Mouse (Mus musculus) urinary bladder, adult 18-20 months (tissue): Measurements from ENCODE around the gene Gm17655.
"Not testable (repeated sequence)": the region's sequence is repeated elsewhere in the genome, so short reads cannot be mapped to it uniquely, and the experiment has no call there.

Source experiments
- DNase-seq, 2 experiments: peaks; one replicate each; pipeline ENCODE4 v3.0.0; 2022; ENCODE audit warnings: low spot score in 2 of 2, mixed read lengths in 2 of 2

The Gm17655 gene

DNA sequence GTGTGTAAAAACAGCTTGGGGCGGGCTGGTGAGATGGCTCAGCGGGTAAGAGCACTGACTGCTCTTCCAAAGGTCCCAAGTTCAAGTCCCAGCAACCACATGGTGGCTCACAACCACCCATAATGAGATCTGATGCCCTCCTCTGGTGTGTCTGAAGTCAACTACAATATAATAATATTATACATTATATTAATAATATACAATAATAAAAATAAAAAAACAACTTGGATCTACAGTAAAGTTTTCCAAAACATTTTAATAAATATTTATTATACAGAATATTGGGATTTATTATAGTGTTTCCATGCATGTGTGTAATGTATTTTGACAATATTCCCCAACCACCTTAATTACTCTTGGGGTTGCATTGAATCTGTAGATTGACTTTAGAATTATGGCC, at the start of gene Gm17655:
TSS of gene Gm17655 (minus strand) at position 101 of the 400 bp plus-strand sequence.
- not testable (repeated sequence) for DNase-seq

DNA sequence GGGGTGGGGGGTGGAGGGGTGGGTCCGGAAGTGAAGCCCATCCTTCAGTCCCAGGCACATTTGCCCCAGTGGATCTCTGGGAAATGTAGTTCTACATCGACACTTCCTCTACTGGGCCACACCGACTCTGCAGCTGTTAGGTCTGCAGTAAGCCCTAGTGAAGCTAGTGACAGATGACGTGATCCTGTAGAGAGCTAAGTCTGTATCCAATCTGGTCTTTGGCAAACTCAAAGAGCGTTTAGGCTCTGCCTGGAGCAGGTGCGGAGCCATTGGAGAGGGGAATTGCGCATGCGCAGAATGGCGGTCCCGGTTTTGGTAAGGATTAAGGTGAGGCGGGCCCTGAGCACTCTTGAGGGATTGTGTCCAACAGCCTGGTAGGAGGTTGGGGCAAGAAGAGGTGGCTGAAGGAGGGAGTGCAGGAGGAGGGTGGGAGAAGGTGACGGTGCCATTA, 37.7 kb upstream of the Gm17655 start, which contains the start of gene Zfp605:
TSS of gene Zfp605 (plus strand) at position 102 of the 451 bp plus-strand sequence.
- peak; percentile 82 for DNase-seq

DNA sequence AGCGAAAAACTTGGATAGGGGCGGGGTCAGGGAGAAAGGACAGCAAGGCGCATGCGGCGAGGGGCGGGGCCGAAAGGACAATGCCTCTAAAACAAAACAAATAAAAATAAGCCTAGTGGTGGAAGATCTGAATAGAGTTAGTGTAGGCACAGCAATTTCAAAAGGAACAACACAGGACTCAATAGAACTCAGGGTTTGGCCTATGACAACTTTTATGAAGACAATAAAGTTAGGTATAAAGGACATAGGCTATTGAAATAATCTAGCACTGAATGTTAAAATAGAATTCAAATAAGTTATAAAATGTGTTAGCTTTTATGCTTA, 36.0 kb upstream of the Gm17655 start:
- no peak for DNase-seq

DNA sequence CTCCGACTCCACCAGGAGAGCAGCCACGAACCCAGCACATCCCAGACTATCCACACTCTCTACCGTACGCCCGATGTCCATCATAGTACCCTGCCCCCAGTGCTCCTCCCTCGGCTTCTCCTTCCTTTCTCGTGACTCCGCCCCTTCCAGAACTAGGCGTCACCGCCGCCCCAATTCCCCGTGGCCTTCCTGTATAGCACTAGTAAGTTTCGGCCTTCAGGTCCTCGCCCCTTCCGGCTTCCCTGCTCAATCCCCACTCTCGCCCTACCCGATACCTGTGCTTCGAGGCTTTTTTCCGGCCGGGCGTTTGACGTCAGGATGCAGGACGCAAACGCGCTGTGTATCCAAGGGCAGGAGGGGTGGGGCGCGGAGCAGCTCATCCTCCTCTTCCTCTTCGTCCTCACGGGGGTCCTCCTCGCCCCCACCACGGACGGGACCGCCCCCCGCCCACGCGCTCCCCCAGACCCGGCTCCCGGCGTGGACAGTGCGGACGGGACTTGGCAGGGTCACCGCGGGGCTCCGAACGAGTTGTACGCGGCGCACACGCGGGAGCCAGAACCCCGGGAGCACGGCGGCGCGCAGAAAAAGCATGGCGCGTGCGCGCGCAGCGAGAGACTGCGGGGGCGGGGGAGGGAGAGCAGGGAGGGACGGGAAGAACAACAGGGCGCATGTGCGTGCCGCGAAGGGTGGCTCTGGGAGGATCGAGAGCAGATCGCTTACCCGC, 35.4 kb upstream of the Gm17655 start, which contains the start of gene Gtpbp6:
TSS of gene Gtpbp6 (minus strand) at position 617 of the 724 bp plus-strand sequence.
- peak; percentile 90 to 94 for DNase-seq

DNA sequence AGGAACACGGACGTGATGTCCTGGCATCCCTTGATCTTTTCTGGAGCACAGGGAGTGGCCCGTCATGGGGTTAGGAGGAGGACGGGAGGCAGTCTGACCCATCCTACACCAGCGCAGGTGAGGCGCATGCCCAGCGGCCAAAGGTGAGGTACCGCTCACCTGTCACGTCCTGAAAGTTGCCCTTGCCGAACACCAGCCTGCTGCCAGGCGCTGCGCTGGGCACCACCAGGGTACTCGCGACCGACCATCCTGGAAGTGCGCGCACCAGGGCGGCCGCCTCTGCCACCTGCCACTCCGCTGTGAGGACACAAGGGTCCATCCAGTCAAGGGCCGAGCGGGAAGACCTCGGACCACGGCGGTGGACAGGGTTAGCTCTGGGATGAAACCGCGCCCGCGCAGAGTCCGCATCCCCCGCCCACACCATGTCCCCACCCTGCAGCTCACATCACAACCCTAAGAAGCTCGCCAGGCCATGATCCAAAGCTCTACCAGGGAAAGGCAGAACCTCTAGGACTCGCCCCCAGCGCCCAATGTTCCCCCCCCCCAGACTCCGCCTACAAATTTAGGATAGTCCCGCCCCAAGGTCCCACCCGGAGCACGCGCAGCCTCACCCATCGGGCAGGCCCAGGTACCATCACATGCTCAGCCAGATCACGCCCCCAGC, 34.7 kb upstream of the Gm17655 start:
- DNase-seq: peak in 1 of 2 experiments; percentile 25

DNA sequence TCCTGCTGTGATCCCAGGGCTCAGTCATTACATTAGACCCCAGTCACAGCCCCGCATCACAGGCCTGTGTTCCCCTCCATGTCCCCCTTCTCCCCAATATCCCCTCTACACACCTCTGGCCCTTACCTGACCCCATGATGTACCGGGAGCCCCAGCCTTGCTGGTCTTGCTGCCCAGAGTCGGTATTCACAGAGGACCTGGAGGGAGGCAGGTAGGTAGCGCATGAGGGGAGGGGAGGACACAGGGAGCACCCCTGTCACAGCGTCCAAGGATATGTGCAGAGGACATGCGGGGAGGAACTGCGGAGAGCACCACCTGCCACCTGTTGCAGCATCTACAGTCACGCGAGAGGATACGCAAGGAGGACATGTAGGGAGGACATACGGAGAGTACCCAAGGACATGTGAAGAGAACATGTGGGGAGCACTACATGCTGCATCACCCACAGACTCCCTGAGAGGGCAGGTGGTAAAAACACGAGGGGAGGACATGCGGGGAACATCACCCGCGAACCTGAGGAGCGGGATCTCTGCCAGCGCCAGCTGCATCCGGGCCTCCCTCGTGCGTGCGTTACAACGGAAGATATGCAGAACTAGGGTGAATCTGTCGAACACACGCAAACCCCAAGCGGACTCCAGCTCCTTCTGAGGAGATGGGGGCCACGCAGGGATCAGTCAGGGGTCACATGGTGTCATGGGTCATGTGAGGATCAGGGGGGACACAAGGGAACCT, 34.0 kb upstream of the Gm17655 start:
- no peak for DNase-seq

DNA sequence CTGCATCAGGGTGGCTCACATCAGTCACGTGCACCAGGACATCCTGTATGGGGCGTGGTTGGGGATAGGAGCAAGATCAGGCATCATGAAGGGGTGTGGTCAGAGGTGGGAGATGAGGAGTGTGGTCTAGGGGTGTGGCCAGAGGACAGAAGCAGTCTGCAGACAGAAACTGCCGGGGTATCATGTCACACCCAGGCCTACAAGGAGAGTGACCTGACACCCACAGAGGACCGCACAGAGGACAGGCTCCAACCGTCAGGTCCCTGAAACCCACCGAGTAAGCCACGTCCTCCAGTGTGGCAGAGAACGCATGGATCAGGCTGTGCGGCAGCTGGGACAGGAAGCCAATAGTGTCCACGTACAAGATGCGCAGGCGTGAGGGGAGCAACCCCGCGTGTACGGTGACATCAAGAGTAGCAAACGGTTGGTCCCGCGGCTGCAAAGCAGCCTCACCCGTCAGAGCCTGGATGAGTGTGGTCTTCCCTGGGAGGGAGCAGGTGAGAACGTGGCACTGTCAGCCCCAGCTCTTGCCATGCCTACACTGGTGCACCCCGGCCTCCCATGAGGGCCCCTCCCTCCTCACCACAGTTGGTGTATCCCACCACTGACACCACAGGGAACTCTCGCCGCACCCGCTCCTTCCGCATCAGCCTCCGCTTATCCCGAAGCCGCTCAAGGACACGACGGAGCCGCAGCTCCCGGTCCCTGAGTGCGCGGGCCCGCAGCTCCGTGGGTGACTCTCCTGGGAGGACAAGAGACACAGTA, 32.5 kb upstream of the Gm17655 start:
- DNase-seq: no peak

DNA sequence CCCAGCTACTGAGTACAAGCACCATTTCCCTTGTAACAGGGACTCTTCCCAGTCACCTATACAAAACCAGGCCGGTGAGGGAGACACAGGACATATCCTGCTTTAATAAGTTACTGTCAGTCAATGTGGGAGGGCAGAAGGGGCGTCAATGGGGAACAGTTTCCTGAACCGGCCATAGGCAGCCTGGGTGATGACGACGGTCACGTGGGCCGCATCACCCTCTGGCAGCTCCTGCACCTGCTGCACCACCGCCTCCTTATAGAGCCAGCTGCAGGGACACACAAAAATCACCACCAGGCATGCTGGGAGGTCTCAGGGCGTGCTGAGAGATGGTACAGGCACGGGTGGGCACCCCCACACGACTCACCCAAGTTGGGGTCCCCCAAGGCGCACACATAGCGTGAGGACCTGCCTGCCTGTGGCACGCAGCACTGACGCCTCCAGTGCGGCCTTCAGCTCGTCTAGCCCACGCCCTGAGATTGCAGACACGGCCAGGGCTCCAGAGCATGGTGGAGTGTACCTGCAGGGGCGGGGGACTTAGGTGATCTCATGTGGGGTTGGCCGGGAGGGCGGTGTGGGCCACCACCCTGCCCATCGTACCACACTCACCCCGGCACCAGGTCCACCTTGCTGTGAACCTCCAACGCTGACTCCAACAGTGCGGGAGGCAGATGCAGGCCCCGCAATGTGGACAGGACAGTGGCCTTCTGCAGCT, 31.7 kb upstream of the Gm17655 start:
- no peak for DNase-seq

DNA sequence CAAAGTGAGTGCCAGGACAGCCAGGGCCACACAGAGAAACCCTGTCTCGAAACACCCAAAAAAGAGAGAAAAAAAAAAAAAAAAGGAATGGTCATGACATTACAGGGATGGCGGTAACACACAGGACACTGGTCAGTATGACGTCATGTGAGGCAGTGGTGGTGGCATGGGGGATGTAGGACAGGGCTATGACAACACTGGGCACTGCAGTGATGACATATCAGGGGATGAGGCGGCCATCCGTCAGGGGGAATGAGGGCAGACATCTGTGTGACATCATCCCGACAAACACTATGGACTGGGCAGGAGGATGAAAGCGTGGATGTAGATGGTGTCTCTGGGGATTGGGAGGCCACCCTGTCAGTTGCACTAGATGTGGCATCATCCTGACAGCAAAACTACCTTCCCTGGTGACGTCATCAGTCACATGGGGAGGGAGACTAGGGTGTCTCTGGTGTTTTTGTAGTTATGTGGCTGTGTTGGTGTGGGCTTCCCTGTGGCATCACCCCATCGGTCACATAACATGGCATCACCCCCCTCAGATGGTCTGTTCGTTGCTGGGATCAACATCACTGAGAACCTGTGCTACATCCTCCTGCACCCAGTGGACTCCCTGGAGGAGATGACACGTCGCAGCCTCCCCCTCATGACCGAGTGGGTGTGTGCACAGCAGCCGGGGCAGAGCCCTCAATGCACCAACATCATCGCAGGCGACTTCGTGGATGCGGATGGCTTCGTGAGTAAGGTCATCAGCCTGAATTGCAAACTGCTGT, 30.7 kb upstream of the Gm17655 start:
- no peak for DNase-seq

DNA sequence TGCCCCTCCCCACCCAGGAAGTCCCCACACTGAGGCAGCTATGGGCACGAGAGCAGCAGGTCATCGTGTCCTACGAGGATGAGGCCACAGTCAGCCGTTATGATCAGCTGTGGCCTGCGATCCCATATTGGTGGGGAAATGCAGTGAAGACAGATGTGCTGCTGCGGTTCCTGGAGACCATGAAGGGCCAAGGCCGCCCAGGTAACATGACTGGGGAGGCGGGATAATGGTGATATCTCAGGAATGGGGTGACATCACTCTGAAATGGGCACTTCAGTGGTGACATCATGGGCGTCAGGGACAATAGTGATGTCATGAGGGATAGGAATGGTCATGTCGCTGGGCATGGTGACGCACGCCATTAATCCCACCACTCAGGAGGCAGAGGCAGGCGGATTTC, 30.1 kb upstream of the Gm17655 start:
- DNase-seq: no peak

DNA sequence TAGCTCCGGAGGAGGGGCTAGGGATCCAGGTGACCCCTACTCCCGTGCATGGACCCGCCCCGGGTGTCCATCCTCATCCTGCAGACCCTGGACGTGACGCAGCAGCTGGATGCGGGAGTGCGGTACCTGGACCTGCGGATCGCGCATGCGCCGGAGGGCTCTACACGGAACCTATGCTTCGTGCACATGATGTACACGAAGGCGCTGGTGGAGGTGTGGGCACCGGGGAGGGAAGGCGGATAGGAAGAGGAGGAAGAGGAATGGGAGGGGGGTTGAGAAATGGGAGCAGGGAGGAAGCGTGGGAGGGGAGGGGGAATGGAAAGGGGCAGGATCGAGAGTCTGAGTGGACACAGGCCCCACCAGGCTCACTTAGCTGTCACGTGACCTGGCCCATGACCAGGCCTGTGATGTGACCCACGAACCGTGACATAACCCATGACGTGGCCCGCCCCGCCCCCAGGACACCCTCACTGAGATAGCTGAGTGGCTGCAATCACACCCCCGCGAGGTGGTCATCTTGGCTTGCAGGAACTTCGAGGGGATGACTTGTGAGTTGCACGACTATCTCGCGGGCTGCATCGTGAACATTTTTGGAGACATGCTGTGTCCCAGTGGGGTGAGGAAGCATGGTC, 29.5 kb upstream of the Gm17655 start:
- DNase-seq: no peak

DNA sequence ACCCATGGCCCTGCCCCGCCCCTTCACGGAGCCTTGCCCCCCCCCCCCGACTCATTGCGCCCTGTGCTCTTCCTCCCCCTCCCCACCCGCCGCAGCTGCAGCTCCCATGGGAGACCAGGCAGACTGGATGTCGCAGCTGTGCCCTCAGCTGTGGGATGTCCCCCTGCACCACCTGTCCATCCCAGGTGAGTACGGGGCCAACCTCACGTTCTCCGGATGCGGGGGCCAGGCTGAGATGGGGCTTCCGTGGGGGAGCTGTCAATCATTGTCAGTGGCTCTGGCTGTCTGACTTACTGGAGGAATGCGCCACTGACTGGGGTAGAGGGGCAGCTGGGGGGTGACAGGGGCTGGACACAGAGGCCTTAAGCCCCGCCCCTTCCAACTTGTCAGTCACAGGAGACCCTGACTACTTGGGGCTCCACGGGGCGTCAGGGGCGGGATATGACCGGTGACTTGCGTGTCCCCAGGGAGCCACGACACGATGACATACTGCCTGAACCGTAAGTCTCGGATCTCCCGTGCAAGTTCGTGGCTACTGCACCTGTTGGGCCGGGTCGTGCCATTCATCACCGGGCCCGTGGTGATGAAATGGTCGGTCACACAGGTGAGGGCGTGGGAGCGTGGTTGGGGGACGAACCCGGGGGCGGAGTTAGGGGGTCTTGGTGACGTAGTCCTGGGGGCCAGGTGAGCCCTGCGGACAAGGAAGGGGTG, 28.8 kb upstream of the Gm17655 start:
- DNase-seq: no peak

DNA sequence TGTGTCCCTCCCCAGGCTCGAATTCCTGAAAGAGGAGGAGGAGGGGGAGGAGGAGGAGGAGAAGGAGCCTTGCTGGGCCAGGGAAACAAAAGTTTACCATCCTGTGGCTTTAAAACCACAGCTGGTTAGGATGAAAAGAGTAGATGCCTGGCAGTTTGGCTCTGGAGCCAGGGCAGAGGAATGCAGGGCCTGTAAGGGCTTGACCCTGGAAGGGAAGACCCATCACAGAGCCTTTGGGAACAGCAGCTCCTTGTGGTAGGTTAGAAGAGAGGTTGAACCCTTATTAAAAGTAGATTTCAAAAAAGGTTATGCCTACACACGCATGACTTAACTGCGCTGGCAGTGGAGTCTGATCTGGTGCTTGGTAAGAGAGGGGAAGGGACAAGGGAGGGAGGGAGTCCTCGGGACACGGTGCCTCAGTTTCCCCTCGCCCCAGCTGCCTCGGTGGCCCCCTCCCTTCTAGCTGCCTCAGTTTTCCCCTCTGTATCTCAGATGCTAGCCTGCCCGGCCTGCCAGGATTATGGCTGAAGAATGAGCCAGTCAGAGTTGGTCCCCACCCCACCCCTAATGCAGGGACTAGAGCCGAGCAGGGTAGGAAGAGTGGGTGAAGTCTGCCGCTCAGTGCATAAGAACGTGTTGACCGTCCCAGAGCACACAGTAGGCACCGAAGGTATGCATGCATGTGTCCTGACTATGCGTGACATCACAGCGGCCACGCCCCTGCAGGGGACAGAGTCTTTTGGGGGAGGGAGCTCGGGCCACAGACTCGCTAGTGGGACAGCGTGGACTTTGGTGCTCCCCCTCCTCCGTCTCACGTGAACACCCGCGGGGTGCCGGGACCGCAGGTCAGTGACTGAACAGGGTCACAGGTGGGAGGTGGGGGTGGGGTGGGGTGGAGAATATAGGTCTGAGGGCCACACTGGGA, 27.6 kb upstream of the Gm17655 start, which contains the start of gene Plcxd1:
TSS of gene Plcxd1 (plus strand) at position 314 of the 925 bp plus-strand sequence.
- no peak for DNase-seq

DNA sequence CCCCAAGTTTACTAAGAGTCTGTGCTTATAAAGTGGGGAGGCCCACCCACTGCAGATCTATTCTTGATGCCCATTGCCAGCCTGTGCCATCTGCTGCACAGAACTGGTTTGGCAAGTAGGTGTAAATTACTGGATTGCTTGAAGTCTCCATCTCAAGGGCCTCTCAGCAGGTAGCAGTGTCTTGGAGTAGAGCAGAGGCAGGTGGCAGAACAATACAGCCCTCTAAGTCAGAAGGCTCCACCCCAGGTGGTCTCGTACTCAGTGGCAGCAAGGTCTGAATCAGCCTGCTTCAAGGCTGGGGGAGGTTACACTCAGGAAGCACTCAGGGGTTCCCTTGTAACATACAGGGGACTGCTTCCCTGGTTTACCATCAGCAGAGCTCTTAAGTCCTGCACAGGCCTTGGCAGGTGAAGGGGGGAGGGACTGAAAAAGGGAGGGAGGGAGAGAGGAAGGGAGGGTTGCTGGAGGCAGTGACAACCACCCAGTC, 26.7 kb upstream of the Gm17655 start:
- no peak for DNase-seq

DNA sequence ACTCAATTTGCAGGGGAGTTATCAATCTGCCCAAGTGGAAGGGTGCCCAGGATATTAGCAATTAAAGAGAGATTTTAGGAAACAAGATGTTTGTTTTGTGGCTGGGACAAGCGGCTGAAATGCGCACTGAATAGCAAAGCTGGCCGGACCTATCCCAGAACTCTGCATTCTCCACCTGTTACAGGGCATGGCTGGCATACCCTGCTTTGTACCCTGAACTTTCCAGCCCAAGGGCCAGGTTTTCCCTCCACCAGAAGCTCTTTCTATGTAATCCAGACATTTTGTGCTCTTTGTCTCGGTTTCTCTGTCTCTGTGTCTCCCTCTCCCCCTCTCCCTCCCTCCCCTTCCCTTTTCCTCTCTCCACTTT, 22.5 kb upstream of the Gm17655 start:
- DNase-seq: no peak

DNA sequence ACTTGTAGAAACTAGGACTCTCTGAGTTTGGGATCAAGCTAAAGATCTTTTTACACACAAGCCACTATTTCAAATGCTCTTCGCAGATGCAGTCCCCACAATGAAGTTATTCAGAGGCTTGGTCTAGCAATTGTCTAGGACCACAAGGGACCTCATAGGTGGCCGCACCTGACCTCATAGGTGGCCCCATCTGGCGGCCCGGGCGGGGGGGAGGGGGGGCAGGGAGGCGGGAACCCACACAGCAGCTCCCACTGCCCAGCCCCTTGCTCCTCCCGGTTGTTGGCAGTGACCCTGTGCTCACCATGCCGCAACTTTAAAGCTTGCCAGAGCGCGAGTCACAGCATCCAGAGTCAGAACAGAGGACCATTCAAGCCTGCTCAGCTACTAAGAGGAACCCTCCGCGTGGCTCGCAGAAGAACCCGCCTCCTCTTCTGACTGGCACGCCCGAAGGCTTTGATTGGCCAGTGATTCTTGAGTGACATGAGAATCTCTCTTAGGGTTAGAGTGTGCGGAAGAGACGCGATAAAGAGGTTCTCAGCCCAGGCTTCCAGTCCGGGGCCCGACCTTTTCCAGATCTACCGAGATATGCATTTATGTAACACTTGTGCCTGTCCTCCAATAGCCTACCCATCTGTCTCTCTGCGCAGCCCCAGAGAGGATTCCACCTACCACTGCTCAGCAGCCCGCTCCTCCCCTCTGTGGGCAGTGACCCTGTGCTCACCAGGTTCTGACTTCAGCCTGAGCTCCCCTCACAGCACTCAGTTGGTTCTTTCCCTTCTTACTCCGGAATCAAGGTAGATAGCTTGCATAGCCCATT, 21.9 kb upstream of the Gm17655 start, which contains the start of gene Gm35315:
TSS of gene Gm35315 (minus strand) at position 391 of the 817 bp plus-strand sequence.
- DNase-seq: peak; percentile 78 to 80

DNA sequence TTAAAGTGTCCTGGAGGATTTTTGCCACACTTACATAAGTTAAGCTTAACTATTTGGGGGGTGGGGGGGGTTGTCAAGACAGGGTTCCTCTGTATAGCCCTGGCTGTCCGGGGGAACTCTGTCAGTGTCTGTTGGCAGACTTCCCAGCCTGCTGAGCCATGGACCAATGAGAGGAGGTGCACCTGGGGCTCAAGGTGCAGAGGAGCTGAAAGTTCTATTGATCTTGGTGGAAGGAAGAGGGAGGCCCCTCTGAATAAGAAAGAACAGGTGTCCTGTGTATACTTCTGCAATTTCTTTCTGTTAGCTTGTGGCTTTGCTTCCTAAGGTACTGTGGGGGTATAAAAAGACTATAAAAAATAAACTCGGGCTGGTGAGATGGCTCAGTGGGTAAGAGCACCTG, 19.2 kb upstream of the Gm17655 start:
- no peak for DNase-seq
